Mouse (Mus musculus) natural killer cell, adult 2 months (primary cell): Measurements from ENCODE around the gene Akap8.
A peak's percentile ranks its signal among the peaks of the same experiment; 100 is the strongest.

Experiments used
- DNase-seq, 2 experiments: peaks; one replicate each; pipeline ENCODE4 v3.0.0; 2022; ENCODE audit warnings: low spot score in 2 of 2

The Akap8 gene

DNA sequence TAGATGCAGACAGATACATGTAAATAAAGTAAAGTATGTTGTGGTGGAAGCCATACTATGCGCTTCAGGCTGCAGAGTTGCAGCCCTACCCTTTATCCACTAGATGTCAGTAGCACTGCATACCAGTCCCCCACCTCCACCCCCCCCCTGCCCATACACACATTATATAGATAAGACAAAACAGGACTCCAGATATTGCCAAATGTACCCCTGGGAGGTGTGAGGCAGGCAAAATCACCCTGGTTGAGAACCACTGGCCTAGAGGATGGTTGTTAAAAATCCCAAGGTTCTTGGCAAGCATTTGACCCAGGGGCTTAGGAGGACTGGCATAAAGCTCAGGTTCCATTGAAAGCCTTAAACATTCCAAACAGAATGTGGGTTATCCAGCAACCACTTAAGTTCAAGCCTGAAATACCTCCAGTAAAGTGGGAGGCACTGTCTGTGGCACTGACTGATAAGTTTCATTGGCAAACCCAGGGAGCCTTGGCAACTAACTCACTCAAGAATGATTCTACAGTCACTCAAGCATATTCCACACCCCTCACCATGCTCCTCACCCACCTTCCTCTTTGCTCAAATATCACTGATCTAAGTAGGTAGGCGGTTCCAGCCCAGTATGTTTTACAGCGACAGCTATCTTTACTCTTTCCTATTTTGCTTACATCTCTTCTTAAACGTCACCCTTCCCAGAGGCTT is 28.1 kb upstream of the Akap8 start:
- peak; percentile 28 to 37 for DNase-seq

DNA sequence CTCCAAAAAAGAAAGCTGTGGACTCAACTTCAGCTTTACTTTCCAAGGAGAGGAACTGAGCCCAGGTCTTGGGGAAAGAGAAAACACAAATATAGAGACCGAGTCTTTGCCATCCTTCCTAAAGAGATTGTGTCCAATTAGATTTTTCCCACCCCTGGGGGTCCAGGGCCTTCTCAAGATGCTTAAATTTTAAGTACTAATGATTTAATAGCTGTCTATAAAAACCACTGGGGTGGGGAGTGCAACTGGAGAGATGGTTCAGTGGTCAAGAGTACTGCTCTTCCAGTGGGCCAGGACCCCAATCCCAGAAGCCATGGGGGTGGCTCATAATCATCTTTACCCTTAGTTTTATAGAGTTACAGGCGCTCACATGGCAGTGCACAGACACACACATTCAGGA is 27.4 kb upstream of the Akap8 start:
- DNase-seq: no peak

DNA sequence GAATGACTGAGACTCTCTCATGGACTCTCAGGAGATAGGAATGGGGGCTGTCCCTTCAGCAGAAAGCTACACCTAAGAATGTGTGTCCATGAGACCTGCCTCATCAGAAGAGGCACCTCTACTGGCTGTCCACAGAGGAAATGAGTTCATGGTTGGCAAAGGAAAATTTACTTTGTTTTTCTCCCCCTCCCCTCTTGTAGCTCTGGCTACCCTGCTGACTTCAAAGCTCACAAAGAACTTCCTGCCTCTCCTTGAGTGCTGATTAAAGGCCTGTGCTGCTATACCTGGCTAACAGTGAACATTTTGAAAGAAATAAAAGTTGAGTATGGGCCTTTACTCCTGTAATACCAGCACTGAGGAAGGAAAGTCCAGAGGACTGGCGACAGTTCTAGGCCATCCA is 20.1 kb upstream of the Akap8 start:
- no peak for DNase-seq

DNA sequence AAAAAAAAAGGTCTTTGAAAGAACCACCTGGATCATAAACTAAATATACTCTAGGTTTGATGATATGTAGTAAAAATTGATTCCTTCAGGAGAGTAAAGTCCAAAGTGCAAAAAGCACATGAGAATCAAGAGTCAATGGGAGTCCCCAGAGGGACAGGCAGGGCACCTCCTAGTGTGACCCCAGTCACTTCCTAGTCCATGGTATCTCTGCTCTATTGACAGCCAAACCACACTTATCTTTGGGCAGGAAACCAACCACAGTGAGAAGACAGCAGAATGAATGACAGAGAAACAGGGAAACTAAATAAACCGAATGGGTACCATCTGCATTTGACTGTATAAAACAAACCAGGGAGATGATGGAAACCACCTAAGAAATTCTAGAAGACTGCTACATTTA is 19.1 kb upstream of the Akap8 start:
- DNase-seq: peak in 1 of 2 experiments; percentile 18

DNA sequence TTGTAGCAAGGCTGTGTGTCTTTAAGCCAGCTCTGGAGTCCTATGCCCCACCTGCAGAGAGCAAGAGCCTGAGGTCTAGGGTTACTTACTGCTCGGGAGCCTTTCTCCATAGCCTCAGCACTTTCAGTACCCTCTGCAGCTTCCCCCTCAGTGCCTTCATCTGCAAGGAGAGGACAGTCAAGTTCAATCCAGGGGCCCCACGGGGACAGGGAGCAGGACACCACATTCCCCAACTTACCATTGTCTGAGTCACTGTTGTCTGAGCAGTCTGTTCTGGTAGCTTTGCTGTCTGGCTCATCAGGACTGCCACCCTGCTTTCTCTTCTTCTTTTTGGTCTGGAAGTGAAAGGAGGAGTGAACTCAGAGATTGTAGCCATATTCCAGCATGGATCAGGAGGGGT is 14.8 kb upstream of the Akap8 start:
- DNase-seq: no peak

DNA sequence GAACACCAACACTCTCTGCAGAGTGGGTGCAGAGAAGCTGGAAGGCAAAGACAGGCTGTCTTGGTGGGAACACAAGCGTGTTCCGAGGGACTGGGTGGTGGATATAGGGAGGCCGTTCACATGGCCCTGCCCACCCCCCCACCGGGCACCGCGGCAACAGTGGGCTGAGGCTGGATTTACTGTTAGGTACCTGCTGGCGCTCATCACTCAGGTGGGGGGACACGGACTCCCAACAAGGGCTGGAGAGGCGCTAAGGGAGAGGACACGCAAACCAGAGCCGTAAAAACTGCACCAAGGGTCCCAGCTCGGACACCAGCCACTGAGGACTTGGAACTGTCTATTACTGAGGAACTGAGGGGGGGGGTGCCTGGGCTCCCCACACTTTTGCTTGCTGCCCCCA is 13.9 kb upstream of the Akap8 start:
- no peak for DNase-seq

DNA sequence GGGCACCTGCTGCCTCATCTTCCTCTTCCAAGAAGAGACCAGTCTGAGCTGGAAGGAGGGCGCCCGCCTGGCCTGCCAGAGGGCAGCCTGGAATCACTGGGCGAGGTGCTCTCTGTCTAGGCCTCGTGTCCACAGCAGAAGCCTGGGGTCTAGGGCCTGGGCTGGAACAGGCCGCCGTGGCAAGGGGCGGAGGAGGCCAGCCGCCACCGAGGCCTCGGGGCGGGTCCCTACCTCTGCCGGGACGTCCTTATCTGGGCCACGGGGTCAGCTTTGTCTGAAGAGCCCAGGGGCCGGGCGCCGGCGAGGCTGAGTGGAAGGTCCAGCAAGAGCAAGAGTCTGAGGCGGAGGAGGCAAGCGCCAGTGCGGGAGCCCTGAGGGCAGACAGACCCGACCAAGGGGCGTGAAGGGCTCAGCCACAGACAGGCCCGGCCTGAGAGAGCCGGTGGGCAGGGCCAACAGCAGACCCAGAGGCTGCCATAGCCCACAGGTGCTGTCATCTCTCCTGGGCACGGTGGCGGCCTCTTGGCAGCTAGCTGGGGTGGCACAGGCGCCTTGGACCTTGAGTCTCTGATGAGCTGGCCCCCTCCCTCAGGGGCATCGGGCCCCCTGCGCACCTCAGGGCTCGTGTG is 12.8 kb upstream of the Akap8 start:
- DNase-seq: no peak

DNA sequence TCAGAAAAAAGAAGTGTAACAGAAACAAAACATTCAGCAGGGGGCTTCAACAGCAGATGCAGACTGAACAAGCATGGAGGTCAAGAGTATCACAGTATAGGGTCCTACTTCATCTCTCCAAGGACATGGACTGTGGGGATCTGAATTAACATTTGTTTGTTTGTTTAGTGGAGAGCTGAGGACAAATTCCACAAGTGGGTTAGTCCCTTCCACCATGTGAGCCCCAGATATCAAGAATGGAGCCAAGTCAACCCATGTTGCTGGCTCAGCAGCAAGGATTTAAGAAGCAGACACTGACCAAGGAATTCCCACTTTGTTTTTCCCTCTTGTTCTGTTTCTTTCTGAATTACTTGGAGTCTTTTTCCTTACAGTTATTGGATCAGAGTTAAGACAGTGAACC is 6.5 kb upstream of the Akap8 start:
- DNase-seq: no peak

DNA sequence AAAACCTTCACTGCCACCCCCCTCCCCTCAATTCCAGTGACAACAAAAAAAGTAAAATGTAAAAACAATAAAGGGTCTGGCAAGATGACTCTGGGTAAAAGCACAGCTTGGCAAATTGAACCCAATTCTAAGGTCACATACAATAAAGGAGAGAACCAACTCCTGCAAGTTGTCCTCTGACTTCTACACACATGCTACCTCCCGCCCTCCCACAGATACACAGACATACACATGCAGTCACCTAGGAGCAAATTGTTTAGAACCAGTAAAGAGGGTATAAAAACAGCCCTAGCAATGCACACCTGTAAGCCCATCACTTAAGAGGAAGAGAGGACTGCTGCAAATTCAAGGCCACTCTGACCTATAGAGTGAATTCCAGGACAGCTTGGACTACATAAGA is 1.8 kb upstream of the Akap8 start:
- no peak for DNase-seq

DNA sequence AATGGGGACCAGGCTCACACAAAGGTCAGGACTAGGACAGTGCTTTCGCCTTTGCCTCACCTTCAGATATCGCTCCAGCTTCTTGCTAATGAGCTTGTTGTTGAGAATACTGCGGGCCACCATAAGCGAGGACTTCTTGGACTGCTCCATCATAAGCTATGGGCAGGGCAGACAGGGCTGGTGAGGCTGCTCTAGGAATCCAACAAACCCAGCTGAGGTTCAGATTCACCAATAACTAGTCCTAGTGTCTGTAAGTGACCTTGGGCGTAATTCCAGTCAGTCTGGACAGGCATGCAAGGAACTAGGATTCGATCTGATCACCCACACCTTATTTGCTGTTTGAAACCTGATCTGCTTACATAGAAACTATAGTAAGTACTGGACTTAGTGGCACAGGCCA is 798 bp upstream of the Akap8 start:
- DNase-seq: peak in 1 of 2 experiments; percentile 9

DNA sequence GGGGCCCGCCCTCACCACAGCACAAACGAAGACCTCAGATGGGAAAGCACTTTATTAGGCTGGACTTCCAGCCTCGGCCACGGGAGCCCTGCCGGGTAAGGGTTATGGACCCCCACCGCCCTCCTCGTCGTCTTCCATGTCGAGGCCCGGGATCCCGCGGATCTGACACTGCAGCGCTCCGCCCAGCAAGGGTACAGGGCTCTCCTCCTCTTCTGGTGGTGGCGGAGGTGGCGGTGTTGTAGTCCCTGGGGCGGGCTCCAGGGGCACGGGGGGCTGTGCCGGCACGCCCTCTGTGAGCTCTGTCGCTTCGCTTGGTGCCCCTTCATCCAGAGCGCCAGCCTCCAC is 324 bp upstream of the Akap8 start:
- no peak for DNase-seq

DNA sequence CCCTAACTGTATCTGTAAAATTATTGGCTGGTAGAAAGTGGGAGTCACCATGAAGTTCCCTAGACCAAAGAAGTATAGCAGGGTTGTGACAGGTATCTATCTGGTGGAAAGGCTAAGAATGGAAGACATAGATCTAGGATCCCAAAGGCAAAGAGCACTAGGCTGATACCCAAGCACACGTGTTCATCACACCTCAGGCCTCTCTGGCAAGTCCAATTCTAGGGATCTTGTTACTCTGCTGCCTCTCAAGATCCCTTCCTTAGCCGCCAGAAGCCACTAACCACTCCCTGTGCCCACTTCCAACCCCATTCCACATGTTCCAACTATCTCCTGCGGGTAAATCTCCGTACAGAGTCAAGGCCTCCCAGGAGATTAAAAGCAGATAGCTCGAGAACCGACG is 1.1 kb downstream of the Akap8 start:
- no peak for DNase-seq

DNA sequence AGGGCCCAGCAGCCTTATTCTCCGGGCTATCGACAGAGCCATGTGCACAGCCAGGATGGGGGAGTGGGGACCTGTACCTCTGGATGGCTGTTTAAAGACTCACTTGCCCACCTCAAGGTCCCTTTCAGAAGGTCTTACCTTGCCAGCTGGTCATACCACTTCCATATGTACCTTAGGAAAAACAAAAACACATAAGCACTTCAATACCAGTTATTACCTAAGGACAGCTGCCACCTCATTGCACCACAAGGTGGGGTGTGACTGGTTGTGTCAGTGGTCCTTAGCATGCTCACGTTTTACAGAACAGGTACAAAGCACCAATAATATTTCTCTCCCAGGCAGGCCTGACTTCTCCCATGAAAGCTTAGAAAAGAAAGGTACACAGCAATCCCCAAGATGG is 3.3 kb downstream of the Akap8 start:
- no peak for DNase-seq

DNA sequence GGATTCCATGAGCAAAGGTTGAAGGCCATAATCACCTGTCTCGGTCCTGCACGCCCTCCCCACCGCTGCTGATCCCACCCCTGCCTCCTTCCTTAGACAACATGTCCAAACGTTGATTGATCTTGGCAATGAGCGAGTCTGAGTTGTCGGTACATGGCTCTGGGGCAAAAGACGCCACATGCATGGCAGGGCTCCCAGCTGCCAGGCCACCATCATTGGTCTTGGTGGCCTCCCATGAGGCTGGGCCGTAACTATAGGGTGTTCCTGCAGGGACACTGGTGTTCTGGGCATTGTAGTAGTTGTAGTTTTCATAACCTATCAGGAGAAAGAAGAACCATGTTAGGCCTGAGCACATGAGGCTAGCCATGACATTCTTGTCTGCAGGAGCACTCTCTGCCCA is 4.0 kb downstream of the Akap8 start:
- no peak for DNase-seq

DNA sequence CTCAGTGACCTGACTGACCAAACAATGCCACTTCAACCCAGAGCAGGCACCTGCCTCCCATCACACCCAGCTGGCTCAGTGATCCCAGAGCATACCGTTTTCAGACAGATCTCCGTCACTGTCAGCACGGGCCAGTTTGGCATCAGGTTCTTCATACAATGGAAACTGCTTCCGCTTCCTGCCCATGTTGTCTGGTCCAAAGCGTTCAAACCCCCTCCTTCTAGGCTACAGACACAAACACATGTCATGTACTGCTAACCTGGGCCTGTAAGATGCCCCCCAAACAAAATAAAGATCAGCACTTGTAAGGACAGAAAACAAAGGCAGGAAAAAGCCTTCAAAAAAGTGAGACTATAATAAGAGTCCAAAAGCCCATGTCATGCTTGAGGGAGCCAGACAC is 5.5 kb downstream of the Akap8 start:
- no peak for DNase-seq

DNA sequence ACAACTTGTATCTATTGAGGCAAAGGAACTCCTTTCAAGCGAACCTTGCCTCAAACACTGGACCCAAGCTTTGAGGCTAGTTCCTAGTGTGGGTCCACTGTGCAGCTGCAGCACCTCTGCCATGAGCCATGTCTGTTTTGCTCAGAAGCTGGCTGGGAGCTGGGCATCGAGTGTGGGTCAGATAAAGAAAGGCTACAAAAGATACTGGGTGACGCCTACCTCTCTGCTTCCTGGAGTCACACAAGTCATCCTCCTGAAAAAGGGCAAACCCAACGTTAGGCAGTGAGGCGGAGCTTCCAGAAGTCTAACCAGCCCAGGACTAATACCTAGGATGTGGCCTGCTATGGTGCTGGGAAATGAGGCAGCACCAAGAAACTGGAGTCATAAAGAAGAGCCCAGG is 7.1 kb downstream of the Akap8 start:
- DNase-seq: no peak

DNA sequence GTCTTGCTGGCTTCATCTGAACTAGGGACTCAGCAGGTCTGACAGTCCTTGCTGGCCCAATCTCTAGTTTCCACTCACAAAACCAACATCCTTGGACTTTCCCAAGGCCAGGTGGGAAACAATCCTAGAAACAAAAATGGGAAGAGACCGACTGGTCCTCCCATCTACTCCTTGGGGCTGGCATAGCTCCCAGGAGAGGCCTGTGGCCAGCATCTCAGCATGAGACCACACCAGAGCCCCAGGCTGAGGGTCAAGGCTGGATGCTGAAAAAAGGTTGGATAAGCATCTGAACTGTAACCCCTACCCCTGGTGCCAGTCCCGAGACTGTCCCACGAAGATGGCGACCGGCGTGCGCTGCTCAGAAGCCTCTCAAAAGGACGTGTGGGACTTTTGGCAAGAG is 8.2 kb downstream of the Akap8 start:
- DNase-seq: no peak

DNA sequence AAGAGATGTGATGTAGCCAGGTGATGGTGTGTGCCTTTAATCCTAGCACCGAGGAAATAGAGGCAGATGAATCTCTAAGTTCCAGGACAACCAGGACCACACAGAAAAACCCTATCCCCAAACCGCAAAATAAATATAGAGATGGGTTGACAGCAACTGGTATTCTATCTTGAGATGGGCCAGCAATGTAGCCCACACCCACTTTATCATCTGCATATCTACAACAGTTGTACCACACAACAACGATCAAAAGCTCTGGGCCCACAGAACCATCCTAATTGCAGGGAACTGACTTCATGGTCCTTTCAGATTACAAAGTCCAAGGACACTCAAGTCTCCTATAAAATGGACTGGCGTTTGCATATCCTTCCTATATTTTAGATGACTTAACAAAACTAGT is 13.1 kb downstream of the Akap8 start:
- no peak for DNase-seq

DNA sequence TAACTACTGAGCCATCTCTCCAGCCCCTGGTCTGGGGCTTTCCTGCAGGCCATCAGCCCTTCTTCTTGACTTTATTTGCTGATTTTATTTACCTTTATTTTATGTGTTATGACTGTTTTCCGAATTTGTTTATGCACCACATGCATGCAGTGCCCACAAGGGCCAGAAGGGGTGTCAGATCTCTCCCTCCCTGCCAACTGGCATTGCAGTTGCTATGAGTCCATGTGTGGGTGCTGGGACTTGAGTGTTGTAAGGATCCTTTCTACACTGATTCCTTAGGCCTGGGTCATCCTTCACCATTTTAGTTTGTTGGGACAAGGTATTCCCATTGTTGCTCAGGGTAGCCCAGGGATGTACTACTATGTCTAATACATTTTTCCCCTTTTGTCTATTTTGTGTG is 22.9 kb downstream of the Akap8 start:
- DNase-seq: no peak

DNA sequence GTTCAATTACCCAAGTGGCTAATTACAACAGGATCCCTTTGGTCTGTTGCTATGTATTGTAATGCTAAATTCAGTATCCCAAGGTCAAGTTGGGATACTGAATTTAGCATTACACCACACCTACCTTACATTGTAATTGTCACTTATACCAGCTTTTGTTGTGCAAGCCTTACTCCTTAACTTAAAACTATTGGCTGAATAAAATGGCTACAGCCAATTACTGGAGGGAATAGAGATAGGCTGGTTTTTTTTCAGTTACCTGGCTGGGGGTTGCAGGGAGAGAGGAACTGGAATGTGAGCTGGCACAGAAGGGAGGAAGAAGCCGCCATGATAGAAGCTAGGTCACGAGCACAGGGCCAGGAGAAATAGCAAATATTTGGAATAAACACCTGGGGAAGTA is 25.1 kb downstream of the Akap8 start:
- no peak for DNase-seq

DNA sequence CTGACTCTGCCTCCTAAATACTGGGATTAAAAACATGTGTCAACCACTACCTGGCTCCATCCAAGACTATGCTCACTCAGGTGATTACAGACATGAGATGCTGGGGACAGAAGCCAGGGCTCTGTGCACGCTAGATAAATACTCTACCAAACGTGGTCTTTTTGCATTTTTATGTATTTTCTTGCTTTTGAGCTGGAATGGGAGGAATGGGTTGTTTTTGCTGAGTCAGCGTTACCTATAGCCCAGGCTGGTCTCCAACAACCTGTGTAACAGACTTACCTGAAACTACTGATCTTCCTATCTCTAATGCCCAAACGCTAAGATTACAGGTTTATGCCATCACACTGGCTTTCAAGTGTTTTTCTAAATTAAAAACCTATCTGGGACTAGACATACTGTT is 25.9 kb downstream of the Akap8 start:
- no peak for DNase-seq

DNA sequence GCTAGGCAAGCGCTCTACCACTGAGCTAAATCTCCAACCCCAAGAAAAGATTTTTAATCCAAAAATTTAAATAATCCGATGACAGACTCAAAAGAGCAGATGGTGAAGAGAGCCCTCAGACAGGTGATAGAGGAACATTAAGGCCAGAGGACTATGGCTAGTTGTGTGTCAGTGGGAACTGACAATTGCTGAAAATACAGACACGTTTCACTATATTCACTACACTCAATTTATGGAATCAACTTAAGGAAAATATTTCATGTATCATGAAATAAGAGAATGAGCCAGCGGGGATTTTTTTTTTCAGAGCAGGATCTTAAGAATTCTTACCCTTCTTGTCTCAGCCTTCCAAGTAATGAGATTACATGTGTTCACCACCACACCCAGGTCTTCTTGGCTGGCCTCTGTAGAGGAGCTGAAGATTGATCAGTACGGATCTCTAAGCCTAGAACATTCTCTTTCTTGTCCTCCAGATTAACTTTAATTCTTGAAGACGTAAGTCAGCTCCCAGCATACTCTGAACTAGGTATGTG is 35.8 kb downstream of the Akap8 start:
- no peak for DNase-seq

DNA sequence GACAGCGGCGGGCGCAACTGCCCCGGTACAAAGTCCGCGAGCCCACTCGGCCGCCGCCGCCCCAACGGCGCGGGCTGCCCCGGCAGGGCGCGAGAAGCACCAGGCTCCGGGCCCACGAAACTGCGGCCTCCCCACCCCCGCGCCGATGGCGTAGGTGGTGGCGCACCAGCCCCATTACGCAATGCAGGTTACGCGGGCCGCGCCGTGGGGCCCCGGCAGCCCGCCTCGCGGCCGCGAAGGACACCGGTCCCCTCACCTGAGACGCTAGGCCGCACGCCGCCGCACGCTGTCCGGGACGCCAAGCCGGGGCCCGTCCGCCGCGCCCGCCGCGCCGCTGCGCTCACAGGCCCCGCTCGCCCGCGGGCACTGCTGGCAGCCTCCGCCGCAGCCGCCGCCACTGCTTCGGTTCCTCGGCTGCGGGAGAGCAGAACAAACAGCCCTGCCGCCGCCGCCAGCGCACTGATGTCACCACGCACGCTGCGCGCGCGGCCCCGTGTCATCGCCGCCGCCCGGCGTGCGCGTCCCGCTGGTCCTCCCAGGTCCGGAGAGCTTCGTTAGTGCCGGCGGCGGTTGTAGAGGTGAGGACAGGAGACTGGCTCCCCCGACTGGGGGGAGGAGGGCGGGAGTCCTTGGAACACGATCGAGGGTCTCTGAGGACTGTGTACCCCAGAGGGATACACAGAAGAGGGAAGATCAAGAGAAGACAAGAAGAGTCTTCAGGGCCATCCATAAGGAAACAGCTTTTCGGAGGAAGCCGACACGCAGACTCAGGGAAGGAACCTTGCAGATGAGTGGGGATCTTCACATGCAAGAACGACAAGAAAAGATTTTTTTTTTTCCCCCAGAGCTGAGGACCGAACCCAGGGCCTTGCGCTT is 36.5 kb downstream of the Akap8 start, which contains the start of gene Brd4:
Gene Brd4 (minus strand): TSS at position 461 of the 876 bp plus-strand sequence.
- DNase-seq: peak; percentile 81 to 86
